Mouse (Mus musculus): ENCODE data around the gene Sec16a. TPM values are rescaled to one million over a fixed set of nuclear protein-coding genes. Genes with fewer than 3 reads are reported as not detected.

The Sec16a gene
- polyA plus RNA-seq, 1 experiment from 2014 or later, result 37.1 TPM

- Histone ChIP-seq H3K4me1 (no peaks in the 10 kb centered on the region), H3K4me3 (no peak overlapping the region), H3K27me3 (ENCODE audit: low read depth, poor library complexity, severe bottlenecking) (no peaks in the 10 kb centered on the region), H3K27ac (no peak overlapping the region), H3K36me3 (peaks cover 100% of the 10 kb centered on the region), H3K9me3 (replicated peaks) (no peaks in the 10 kb centered on the region)
- DNase-seq (ENCODE audit: low spot score), result no peak
These were observed 27.9 kb downstream of the Sec16a start for GRCm38 (mm10) chr2:26417066-26417465.

- no peak for DNase-seq (ENCODE audit: low spot score)
- Histone ChIP-seq H3K9me3 (replicated peaks) (no peaks in the 10 kb centered on the region), H3K4me1 (peaks cover 31% of the 10 kb centered on the region), H3K27me3 (ENCODE audit: low read depth, poor library complexity, severe bottlenecking) (no peaks in the 10 kb centered on the region), H3K27ac (no peak overlapping the region), H3K4me3 (no peak overlapping the region), H3K36me3 (peaks cover 85% of the 10 kb centered on the region)
- WGBS, result 84% methylated on average over 5 of the region's 5 CpGs
These were observed 34.0 kb downstream of the Sec16a start for GRCm38 (mm10) chr2:26410931-26411411.

GRCm38 (mm10) chr2:26410091-26410490 is 34.9 kb downstream of the Sec16a start:
- Histone ChIP-seq H3K9me3 (replicated peaks) (no peaks in the 10 kb centered on the region), H3K4me1 (peaks cover 35% of the 10 kb centered on the region), H3K27ac (no peak overlapping the region), H3K4me3 (no peak overlapping the region), H3K27me3 (ENCODE audit: low read depth, poor library complexity, severe bottlenecking) (no peaks in the 10 kb centered on the region), H3K36me3 (peaks cover 83% of the 10 kb centered on the region)
- 80% methylated on average over 5 of the region's 5 CpGs for WGBS
- no peak for DNase-seq (ENCODE audit: low spot score)

- H3K4me3 ChIP-seq, result peak overlapping the region; percentile 79
- no peak for DNase-seq (ENCODE audit: low spot score)
- no peaks in the 10 kb centered on the region for H3K9me3 ChIP-seq (replicated peaks)
- H3K4me1 ChIP-seq, result peaks cover 35% of the 10 kb centered on the region
- H3K36me3 ChIP-seq, result peaks cover 83% of the 10 kb centered on the region
- no peaks in the 10 kb centered on the region for H3K27me3 ChIP-seq (ENCODE audit: low read depth, poor library complexity, severe bottlenecking)
- WGBS, result 61% methylated on average over 3 of the region's 3 CpGs
- peak overlapping the region; percentile 95; the same call in 1 of the 2 replicates for H3K27ac ChIP-seq
These were observed 35.7 kb downstream of the Sec16a start for GRCm38 (mm10) chr2:26409362-26409761.

GRCm38 (mm10) chr2:26408515-26409356 is 36.3 kb downstream of the Sec16a start, which contains the start of gene Inpp5e:
Gene Inpp5e (minus strand): TSS chr2:26409203.
- Histone ChIP-seq H3K27me3 (ENCODE audit: low read depth, poor library complexity, severe bottlenecking) (no peaks in the 10 kb centered on the region), H3K4me1 (peaks cover 35% of the 10 kb centered on the region), H3K9me3 (replicated peaks) (no peaks in the 10 kb centered on the region), H3K36me3 (peaks cover 77% of the 10 kb centered on the region), H3K27ac (peak within 1 kb of the TSS; percentile 95), H3K4me3 (peak within 1 kb of the TSS; percentile 79)
- DNase-seq (ENCODE audit: low spot score), result peak; percentile 100
- under 1% methylated on average over 57 of the region's 57 CpGs for WGBS

GRCm38 (mm10) chr2:26403306-26403705 is 41.7 kb downstream of the Sec16a start:
- DNase-seq (ENCODE audit: low spot score), result no peak
- Histone ChIP-seq H3K9me3 (replicated peaks) (no peaks in the 10 kb centered on the region), H3K4me1 (peaks cover 28% of the 10 kb centered on the region), H3K27ac (no peak overlapping the region), H3K27me3 (ENCODE audit: low read depth, poor library complexity, severe bottlenecking) (no peaks in the 10 kb centered on the region), H3K4me3 (no peak overlapping the region), H3K36me3 (peaks cover 85% of the 10 kb centered on the region)
- 75% methylated on average over 8 of the region's 8 CpGs for WGBS

GRCm38 (mm10) chr2:26402265-26402664 is 42.8 kb downstream of the Sec16a start:
- no peak for DNase-seq (ENCODE audit: low spot score)
- H3K4me3 ChIP-seq, result no peak overlapping the region
- H3K27me3 ChIP-seq (ENCODE audit: low read depth, poor library complexity, severe bottlenecking), result no peaks in the 10 kb centered on the region
- no peak overlapping the region for H3K27ac ChIP-seq
- peaks cover 17% of the 10 kb centered on the region for H3K4me1 ChIP-seq
- WGBS, result 86% methylated on average over 1 of the region's 1 CpGs
- H3K36me3 ChIP-seq, result peaks cover 88% of the 10 kb centered on the region
- H3K9me3 ChIP-seq (replicated peaks), result no peaks in the 10 kb centered on the region

GRCm38 (mm10) chr2:26401023-26401422 is 44.0 kb downstream of the Sec16a start:
- Histone ChIP-seq H3K4me1 (peaks cover 5% of the 10 kb centered on the region), H3K36me3 (peaks cover 88% of the 10 kb centered on the region), H3K4me3 (no peak overlapping the region), H3K27me3 (ENCODE audit: low read depth, poor library complexity, severe bottlenecking) (no peaks in the 10 kb centered on the region), H3K27ac (no peak overlapping the region), H3K9me3 (replicated peaks) (no peaks in the 10 kb centered on the region)
- no peak for DNase-seq (ENCODE audit: low spot score)
- 90% methylated on average over 4 of the region's 4 CpGs for whole genome bisulfite sequencing

- no peaks in the 10 kb centered on the region for H3K9me3 ChIP-seq (replicated peaks)
- H3K36me3 ChIP-seq, result peaks cover 91% of the 10 kb centered on the region
- WGBS, result 90% methylated on average over 5 of the region's 5 CpGs
These were observed 44.7 kb downstream of the Sec16a start for GRCm38 (mm10) chr2:26400296-26400695.

GRCm38 (mm10) chr2:26399647-26400046 is 45.4 kb downstream of the Sec16a start:
- WGBS, result 95% methylated on average over 5 of the region's 5 CpGs
- Histone ChIP-seq H3K4me3 (no peak overlapping the region), H3K4me1 (no peaks in the 10 kb centered on the region; the same call in 1 of the 2 replicates), H3K36me3 (peaks cover 91% of the 10 kb centered on the region), H3K9me3 (replicated peaks) (no peaks in the 10 kb centered on the region), H3K27ac (no peak overlapping the region), H3K27me3 (ENCODE audit: low read depth, poor library complexity, severe bottlenecking) (no peaks in the 10 kb centered on the region)
- DNase-seq (ENCODE audit: low spot score), result no peak

More at GRCm38 (mm10) chr2:26400296-26400695, 44.7 kb downstream of the Sec16a start:
- Histone ChIP-seq H3K27ac (no peak overlapping the region), H3K27me3 (ENCODE audit: low read depth, poor library complexity, severe bottlenecking) (no peaks in the 10 kb centered on the region), H3K4me3 (no peak overlapping the region), H3K4me1 (no peaks in the 10 kb centered on the region; the same call in 1 of the 2 replicates)
- DNase-seq (ENCODE audit: low spot score), result no peak

- Histone ChIP-seq H3K4me1 (no peaks in the 10 kb centered on the region), H3K9me3 (replicated peaks) (no peaks in the 10 kb centered on the region), H3K27me3 (ENCODE audit: low read depth, poor library complexity, severe bottlenecking) (no peaks in the 10 kb centered on the region), H3K27ac (no peak overlapping the region), H3K4me3 (no peak overlapping the region), H3K36me3 (peaks cover 95% of the 10 kb centered on the region)
- DNase-seq (ENCODE audit: low spot score), result no peak
- WGBS, result 93% methylated on average over 8 of the region's 8 CpGs
These were observed 46.0 kb downstream of the Sec16a start for GRCm38 (mm10) chr2:26398978-26399377.

- H3K9me3 ChIP-seq (replicated peaks), result no peaks in the 10 kb centered on the region
- H3K27ac ChIP-seq, result no peak overlapping the region
- H3K36me3 ChIP-seq, result peaks cover 77% of the 10 kb centered on the region
- no peak overlapping the region for H3K4me3 ChIP-seq
- DNase-seq (ENCODE audit: low spot score), result no peak
- no peaks in the 10 kb centered on the region for H3K27me3 ChIP-seq (ENCODE audit: low read depth, poor library complexity, severe bottlenecking)
- 93% methylated on average over 6 of the region's 6 CpGs for WGBS
- H3K4me1 ChIP-seq, result peaks cover 27% of the 10 kb centered on the region
These were observed 53.4 kb downstream of the Sec16a start for GRCm38 (mm10) chr2:26391617-26392016.

GRCm38 (mm10) chr2:26390954-26391353 is 54.1 kb downstream of the Sec16a start:
- 87% methylated on average over 3 of the region's 3 CpGs for WGBS
- no peaks in the 10 kb centered on the region for H3K27me3 ChIP-seq (ENCODE audit: low read depth, poor library complexity, severe bottlenecking)

More at GRCm38 (mm10) chr2:26390954-26391353, 54.1 kb downstream of the Sec16a start:
- Histone ChIP-seq H3K4me1 (peaks cover 27% of the 10 kb centered on the region), H3K27ac (no peak overlapping the region), H3K9me3 (replicated peaks) (no peaks in the 10 kb centered on the region), H3K4me3 (no peak overlapping the region), H3K36me3 (peaks cover 77% of the 10 kb centered on the region)
- DNase-seq (ENCODE audit: low spot score), result no peak

All from limb, embryonic 10.5 days (tissue).